Mouse (Mus musculus) c-Kit-positive CD71-positive TER-119-positive erythroid progenitor cells, embryonic 14.5 days (primary cell): ENCODE data around the gene Pou3f1.

ENCODE experiments used
- DNase-seq: peaks from one replicate; pipeline ENCODE4 v3.0.0-alpha.2; 2013; ENCODE audit warnings: low spot score

The Pou3f1 gene

GRCm38 (mm10) chr4:124657781-124658180, 1.2 kb downstream of the Pou3f1 start:
- DNase-seq = no peak

GRCm38 (mm10) chr4:124658412-124658851, 1.8 kb downstream of the Pou3f1 start:
- no peak for DNase-seq

GRCm38 (mm10) chr4:124659251-124660217, 2.9 kb downstream of the Pou3f1 start:
- no peak for DNase-seq

- no peak for DNase-seq
These were observed 4.0 kb downstream of the Pou3f1 start for GRCm38 (mm10) chr4:124660603-124661002.

GRCm38 (mm10) chr4:124663034-124663433, 6.4 kb downstream of the Pou3f1 start:
- DNase-seq = no peak

GRCm38 (mm10) chr4:124664185-124664584, 7.6 kb downstream of the Pou3f1 start:
- DNase-seq = no peak

- no peak for DNase-seq
These were observed 8.0 kb downstream of the Pou3f1 start for GRCm38 (mm10) chr4:124664604-124665003.

GRCm38 (mm10) chr4:124667476-124668033, 10.9 kb downstream of the Pou3f1 start:
- DNase-seq = no peak

- no peak for DNase-seq
These were observed 11.5 kb downstream of the Pou3f1 start for GRCm38 (mm10) chr4:124668078-124668477.

GRCm38 (mm10) chr4:124670232-124670631, 13.6 kb downstream of the Pou3f1 start:
- no peak for DNase-seq

- no peak for DNase-seq
These were observed 15.0 kb downstream of the Pou3f1 start for GRCm38 (mm10) chr4:124671583-124671982.

GRCm38 (mm10) chr4:124672347-124673320, 16.0 kb downstream of the Pou3f1 start:
- no peak for DNase-seq

GRCm38 (mm10) chr4:124674334-124675032, 17.9 kb downstream of the Pou3f1 start:
- DNase-seq = no peak

- peak; percentile 61 for DNase-seq
These were observed 18.4 kb downstream of the Pou3f1 start for GRCm38 (mm10) chr4:124675037-124675436.

- no peak for DNase-seq
These were observed 19.4 kb downstream of the Pou3f1 start for GRCm38 (mm10) chr4:124675958-124676357.

GRCm38 (mm10) chr4:124682270-124682669, 25.7 kb downstream of the Pou3f1 start:
- no peak for DNase-seq

GRCm38 (mm10) chr4:124683474-124683873, 26.9 kb downstream of the Pou3f1 start:
- DNase-seq = no peak

- no peak for DNase-seq
These were observed 28.4 kb downstream of the Pou3f1 start for GRCm38 (mm10) chr4:124685004-124685403.

- DNase-seq = no peak
These were observed 28.8 kb downstream of the Pou3f1 start for GRCm38 (mm10) chr4:124685453-124685852.

GRCm38 (mm10) chr4:124685897-124686402, 29.3 kb downstream of the Pou3f1 start:
- DNase-seq = no peak

GRCm38 (mm10) chr4:124691455-124691854, 34.8 kb downstream of the Pou3f1 start:
- DNase-seq = no peak
